Mouse (Mus musculus): ENCODE measurements at regions not wholly inside any gene's neighbourhood (a gene's known extent, or its start where the extent isn't known, plus 50 kb on each side); places are given as distances from the start of the nearest gene placed in this dataset.
"Not testable (repeated sequence)": the region's sequence is repeated elsewhere in the genome, so short reads cannot be mapped to it uniquely, and the experiment has no call there.

DNA sequence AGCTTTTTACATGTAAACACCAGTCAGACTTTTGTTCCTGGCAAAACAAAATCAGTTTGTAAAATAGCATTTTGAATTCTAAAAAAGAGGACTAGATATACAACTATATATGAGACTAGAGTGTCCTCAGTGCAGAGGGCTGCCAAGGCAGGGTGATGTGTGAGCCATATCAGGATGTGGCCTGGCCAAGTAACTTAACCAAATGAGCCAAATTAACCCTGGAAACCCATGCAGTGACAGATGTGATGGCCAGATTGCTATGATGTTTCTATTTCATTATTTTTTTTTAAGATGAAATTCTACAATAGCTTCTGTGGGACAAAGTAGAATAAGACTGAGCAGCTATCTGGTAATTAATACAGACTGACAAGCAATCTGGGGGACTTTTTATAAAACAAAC, 181.8 kb downstream of the Nova1 start:
- DNase-seq = no peak

DNA sequence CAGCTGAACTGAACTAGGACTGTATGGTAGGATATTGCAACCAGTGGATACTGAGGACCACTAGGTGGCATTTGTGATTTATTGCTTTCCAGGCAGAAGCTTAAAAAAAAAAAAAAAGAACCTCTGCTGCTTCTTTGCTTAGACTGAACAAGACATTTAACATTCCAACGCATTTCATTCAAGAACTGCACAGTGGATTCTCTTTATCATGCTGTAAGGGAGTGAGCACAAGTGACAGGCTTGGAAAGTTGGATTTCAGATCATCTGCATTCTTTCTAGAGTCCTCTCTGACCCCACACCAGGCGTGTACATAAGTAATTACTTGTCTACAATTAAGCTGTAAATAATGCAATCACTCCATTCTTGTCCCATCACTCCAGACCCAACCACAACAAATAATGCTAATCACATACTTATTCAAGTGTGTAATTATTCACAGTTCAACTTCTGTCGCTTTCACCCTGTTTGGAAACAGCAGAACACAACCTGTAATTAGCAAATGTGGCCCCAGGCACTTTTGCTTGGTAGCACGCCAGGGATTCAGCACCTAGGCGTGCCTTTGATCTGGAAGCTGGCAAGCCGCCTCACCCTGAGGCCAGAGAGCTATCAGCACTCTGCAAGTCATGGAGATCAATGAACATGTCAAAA, 183.5 kb downstream of the Nova1 start:
- peak; percentile 11 for DNase-seq

DNA sequence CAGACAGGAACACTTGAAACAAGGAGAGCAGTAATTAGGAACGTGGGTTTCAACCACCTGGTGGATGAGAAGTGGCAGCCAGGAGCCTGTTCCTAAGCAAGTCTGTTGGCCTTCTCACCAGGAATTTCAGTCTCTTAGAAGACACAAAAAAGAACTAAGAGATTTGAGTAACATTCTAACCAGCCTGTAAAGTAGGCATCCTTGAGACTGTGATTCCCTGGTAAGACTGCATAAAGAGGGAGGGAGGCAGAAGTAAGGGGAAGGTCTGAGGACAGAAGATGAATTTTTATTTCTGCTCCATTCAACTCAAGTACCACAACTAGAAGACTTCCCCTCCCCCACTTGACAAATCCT, 184.0 kb downstream of the Nova1 start:
- DNase-seq = no peak

DNA sequence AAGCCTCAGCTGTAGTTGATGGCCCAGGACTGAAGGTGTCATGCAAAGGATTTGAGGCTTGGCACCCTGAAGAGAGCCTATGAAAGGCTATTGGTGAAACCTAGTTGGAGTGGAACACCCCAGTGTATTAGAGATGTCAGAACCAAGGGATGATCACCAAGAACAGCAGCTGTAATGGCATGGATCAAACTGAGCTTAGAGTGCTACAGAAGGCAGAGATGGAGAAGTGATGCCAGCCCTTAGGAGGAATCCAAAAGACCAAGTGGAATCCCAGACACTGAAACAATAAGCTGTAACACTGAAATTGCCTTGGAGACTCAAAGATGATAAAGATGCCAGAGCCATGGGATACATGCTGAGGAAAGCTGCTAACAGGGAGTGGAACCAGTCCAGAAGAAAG, 186.3 kb downstream of the Nova1 start:
- not testable (repeated sequence) for DNase-seq

DNA sequence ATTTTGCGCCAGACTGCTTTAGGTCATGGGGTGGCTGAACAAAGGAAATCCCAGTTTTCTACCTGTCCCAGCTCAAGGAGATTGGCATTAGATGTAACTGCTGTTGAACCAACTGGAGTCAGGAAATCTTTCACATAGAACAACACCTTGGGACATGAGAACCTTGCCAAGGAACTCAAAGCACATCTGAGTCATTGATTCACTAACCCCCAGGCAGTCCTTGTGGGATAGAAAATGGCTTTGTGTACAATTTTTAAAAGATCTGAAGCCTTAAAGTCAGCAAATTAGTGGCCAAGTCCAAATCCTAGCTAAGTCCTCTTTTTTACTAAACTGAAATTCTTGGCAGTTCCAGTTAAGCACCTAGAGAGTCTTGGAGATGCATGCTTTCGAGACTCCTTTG, 191.4 kb downstream of the Nova1 start:
- no peak for DNase-seq

DNA sequence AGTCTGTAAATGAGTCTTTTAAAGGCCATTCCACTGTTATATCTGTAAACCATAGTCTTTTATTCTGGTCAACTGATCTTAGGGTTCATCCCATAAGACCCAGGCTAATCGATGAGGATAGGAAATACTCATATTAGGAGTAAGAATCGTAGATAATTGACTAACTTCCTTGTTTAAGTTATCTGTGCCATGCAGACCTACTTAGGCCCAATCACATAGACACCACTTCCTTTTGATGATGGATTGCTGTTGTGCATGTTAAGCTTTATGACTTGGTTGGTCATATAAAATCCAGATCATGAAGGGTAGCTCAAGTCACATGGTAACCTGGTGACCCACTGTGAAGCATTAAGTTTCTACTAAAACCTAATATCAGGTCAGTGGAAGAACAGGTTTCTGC, 207.3 kb downstream of the Nova1 start:
- DNase-seq = no peak

DNA sequence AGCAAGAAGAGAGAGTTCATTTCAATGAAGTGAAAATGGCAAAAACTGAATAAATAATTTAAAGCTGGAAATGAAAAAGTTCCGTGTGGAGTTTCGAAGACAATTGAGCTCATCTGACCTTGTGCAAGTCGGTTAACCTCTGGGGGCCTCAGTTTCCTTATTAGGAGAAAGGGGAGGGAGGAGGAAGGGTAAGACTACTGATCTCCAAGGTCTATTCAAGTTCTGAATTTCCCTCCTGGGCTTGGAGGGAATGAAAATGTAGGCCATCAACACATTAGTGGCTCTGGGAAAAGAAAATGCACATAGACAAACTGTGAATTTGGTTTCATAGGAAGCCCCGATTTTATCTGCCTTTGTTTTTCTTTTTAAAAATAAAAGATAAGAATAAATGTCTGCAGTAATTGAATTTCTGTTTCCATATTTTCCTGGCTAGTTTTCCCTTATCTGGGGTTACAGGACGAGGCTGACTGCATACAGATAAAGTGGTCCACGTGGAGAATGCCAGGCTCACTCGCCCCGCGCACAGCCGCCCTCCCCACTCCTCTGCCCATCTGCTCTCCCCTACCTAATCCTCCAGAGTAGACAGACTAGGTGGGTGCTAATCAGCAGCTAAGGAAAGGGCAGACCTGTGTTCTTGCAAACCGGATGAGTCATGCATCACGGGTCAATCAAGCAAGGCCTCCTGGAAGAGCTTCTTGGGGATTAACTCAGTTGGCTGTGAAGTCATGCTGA, 209.0 kb downstream of the Nova1 start:
- no peak for DNase-seq

DNA sequence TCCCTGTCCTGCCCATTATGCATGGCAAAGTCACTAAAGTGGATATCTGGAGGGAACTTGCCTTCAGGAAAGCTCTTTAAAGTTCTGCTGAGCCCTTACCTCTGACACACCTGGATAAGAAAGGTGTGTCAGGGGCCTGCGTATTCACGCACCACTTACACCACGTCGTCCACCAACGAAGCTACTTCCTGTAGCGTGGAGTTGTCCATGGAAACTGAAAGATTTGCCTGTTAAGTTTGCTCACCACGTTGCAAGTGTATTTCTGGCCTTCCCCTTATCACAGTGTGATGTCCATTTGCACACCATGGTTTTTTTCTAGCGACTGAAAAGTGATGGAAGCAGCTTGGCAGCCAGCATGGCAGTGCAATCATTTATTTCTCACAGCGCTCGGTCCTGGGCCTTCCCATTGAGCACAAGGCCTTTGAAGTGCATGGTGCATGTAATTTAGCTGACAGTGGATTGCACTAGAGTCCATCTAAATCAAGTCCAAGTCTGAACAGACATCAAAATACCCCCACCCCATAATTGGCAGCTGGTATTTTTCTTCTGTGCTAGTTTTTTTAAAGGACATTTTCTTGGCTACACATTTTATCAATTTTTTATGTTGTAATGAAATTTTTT, 210.3 kb downstream of the Nova1 start:
- DNase-seq = no peak

DNA sequence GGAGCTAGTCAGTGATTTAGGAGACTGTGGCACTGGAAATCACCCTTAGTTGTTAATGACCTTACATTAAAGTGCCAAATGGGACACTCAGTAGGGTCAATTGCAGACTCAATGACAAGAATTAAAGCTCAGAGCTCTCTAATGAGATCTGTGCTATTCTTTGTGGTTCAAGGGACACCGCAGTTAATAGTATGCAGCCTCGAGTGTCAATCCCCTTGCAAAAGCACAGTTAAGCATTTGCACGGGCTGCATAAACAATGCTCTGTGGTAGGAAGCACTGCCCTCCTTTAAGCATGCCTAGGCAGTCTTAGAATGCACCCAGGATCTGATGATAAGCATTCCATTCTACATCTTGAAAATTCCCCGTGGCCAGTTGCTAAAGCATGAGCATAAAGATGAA, 221.5 kb downstream of the Nova1 start:
- DNase-seq = no peak

DNA sequence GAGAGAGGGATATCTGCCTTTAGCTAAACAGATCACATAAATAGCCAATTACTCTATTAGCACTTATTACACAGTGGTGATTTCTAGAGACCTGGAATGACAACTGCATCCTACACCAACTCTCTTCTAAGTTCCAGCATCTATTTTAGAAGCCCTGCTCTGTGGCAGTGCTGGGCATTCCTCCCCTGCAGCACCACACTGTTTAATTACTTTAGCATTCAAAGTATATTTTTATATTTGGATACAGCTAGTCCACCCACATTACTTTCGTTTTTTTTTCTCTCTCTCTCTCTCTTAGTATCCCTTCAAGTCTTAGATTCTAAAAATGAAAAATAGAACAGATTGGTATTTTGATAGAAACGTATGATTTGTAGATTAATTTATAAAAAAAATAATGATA, 250.1 kb downstream of the Nova1 start:
- DNase-seq = no peak

DNA sequence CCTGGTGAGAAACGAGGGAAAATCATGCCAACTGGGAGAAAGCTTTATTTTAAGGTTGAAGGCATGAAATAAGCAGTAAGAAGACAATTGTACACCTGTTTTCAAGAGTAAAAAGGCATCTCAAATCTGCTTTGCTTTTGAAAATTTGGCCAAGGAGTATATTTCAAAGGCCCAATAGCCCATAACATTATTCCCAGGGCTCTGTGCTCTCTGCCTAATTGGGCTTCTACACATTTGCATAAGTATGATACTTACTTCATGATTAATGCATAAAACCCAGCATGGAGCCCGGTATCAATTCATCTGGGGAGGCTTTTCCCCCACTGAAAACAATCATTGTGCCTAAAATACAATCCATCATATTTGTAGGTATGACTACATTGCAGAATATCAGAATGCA, 252.4 kb downstream of the Nova1 start:
- DNase-seq = no peak

DNA sequence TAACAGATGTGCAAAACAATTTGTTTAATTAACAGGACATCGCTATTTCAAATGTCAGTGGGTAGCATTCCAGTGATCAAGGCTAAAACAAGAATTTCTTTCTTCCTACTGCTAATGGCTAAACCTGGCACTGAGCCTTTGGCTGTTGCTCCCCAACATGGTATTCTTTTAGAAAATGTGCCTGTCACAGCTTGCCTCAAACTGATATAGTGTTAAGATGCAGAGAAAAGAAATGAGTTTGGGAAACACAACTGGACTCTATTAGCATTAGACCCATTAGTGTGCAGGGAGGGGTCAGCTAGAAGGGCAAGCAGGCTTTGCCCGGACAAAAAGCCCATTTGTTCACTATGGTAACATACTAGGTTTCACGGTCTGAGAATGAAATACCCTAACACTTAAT, 297.8 kb downstream of the Nova1 start:
- DNase-seq = no peak

DNA sequence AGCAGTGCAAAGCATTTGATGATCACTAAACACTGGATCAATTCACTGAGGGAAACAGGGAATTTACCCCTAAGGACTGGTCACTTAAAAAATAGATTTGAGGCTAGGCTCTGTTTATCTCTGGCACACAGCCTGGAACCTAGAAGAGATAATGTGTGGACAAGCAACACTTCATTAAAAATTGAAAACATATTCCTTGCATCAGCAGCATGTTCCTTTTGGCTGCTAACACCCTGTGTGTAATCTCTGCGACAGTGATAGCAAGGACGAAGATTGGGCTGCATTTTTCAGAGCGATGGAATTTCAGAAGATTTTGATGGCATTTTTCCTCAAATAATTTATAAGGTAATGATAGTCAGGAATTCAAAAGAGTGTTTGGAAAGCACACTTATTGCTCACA, 310.9 kb downstream of the Nova1 start:
- no peak for DNase-seq

DNA sequence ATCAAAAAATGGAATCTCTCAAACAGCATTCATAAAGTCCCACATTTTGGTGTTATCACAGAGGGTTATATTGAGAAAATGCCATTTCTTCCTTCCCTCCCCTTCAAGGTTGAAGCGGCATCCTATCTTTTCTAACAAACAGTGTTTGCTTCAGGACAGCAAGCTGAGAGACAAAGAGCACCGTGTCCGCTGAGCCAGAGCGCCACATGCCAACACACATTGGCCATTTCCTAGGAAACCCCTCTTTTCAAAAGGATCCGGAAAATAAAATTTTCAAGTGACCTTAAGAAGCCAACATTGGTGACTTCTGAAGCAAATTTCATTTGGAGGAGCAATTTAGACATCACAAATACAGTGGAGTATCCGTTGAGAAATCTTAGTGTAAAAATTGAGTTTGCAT, 326.3 kb downstream of the Nova1 start:
- DNase-seq = no peak

DNA sequence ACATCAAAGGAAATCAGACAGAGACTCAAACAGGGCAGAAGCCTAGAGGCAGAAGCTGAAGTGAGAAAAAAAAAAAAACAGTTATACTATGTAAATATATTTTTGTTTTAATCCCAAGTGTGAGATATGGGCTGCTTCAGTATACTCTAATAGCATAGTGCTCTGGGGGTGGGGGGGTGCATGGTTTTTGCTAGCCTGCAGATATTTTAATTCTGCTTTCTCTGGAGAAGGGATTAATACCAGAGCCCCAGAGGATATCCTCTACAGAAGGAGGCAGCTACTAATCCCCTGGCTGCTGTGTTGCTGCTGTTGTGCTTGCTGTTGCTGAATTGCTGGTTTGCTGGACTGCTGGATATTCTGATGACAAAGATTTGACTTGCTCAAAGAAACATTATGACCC, 367.8 kb downstream of the Nova1 start:
- no peak for DNase-seq

DNA sequence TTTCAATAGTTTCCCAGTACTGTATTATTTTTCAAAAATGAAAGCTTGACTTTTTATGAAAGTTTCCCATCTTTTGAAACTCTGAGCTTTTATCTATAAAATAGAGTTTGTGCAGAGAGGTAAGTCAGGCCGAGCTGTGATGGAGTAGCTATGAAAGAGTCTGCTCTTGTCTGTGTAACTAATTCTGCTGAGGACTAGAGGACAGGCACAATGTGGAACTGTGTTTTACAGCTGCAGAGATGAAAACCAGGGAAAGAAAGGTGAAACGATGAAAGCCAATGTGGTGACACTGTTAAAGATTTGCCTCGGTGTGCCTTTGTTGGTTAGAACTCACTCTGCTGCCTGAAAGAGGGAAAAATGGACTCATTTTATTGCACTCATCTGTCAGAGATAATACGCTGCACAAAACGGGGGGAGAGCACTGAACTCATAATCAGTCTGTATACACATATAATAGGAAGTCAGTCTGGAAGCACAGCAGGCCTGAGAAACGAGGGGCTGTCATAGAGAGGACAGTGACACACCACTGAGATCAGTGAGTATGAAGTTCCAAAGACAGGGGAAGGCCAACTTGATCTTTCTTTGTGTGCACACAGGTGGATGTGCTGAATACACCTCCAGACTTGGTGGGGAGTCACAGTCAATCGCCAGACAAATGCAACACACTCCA, 373.9 kb downstream of the Nova1 start:
- DNase-seq = no peak

DNA sequence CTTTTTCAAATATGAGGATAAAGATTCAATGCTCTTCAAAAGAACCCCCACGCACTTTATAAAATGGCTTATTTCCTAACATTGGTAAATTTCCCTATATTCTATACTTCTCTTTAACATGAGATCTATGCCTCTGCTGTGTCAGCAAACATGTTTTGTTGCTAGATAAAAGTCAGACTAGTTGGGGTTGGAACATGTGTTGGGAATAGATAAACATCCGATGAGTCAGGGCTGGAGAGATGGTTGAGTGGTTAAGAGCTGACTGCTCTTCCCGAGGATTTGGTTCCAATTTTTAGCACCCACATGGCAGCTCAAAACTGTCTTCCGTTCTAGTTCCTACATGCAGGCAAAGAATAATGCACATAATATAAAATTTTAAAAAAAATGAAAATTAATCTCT, 399.1 kb downstream of the Nova1 start:
- DNase-seq = no peak

DNA sequence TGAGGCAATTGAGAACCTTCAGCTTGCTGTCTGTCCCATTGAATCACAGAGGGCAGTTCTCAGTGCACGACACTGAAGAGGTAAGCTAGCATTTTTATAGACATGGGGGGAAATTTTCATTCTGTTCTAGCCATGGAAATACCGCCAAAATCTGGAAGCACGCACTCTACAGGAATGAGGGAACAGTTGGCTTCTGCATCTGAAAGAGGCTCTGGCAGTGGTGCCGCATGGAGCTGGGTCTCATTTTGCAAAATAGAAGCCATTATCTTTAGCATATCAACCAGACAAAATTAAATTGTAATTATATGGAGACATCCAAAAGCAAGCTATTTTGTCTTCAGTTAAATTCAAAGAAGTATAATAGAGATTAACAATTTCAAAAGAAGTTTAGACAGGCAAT, 399.7 kb downstream of the Nova1 start:
- DNase-seq = no peak

DNA sequence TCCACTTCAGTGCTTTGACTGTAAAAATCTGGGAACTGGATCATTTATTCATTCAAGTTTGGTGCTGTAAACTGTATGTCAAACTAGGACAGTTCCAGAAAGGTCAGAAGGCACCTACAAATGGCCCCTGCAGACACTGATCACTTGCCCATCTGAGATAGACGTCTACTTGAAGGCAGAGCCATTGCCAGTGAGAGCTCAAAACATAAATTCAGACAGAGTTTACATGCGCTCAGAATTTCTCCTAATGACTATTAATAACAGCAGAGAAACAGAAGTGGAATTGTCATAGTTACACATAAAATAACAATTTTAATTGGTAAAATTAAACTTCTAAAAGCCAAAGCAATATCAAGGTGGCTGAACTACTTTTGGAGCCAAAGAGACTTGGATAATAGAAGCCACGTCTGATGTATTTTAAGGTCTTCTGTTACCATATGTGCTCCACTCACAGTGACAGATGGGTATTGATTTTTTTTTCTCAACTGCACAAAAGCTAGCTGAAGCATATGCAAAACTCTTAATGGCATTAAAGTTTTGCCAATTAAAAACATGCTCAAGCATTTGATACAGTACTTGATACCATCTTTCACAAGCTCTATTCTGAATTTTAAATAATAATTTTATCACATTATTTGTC, 401.8 kb downstream of the Nova1 start:
- no peak for DNase-seq

DNA sequence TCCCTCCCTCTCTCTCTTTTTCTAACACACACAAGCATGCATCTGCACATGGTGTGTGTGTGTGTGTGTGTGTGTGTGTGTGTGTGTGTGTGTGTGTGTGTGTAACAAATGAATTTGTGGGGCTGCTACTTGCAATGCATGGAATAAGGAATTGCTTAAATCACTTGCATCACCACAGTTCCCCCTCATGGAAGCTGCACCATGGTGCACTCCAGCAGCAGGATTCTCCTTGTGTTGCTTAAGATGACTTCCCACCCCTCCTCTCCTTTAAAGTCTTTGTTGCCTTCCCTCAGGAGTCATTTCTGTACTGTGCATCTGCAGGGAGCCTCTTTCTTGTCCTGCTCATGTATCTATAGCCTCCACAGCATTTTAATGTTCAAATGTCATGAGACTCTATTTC, 402.5 kb downstream of the Nova1 start:
- peak; percentile 8 for DNase-seq

DNA sequence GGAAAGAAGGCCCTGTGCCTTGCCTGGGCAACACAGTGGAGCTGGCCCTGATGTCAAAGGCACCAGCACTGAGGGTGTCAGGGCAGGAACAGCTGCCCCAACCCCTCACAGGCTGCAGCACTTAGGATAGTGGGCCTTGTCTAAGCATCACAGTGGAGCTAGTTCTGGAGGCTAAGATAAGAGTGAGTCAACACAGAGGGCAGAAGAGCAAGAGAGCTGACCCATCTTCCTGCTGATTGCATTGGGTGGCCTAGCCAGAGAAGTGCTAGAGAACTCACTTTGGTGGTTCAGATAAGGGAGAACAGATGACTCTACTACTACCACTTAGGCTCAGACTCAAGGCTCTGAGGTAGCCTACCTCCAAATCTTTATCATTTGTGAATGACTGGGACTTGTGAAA, 413.1 kb downstream of the Nova1 start:
- DNase-seq = no peak

DNA sequence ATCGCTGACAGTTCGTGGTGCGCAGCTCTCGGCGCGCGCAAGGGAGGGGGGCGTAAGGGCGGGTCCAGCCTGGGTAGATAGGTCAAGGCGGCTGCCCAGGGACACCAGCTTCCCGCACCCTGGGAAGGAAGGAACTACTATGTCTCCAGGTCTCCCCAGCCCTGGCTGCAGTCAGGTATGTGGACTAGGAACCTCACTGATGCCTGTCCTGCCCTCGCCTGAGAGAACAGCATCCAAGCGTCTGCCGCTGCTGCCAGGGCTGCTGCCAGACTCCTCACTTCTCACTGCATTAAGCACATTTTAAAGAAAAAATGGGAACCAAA, 419.1 kb downstream of the Nova1 start:
- DNase-seq = peak; percentile 9

DNA sequence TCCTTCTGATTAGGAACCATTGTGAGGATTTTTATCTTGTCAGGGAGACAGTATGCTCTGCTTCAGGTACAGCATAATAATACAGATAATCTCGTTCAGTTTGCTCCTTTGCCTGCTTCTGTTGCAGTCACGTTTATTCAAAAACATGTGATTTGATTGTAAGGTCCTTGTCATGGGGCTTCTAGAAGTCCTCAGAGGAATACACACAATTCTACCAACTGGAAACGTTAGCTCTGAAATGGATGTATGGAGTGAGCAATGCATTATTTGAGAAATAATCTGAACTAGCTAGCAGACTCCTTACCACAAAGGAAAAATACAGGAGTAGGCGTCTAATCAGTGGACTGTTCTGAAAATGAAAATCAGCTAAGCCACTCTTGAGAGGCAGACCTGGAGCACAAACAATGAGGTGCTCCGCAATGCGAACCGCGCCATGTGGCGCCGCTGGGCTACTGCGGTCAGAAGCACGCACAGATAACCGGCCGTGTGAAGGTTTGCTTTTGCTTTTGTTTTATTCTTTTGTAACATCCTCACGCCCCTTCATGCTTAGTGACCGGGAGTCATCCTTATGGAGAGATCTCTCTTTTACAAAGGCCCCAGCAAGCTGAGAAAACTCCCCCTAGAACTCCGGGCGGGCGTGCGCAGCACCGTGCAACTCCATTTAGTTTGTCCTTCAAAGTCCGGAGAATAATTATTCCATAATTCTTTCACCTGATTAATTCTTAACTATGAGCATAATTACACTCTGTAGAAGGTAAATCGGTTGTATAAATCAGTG, 419.7 kb downstream of the Nova1 start:
- DNase-seq = peak; percentile 29
